Mouse (Mus musculus): ENCODE results near the gene Klhdc9.
A peak's percentile ranks its signal among the peaks of the same experiment; 100 is the strongest.

Klhdc9 gene

DNA sequence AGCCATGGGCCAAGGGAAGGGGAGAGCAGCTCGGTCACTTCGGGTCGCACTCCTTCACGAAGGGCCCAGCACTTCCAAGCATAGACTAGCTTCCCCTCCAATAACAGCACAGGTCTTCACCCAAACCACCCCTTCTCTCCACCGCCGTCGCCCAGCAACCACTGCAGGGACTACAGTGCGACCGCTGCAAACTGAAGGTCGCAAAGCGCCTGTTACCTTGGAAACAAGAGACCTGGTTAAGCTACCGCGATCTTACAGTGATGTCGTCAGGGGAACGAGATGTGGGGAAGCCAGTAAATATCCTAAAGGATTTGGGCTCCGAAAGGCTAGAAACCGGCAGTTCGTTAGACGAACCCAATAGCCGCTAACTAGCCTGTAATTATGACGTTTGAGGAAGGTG lies at the start of gene Klhdc9:
Gene Klhdc9 (minus strand): TSS at position 143 of the 400 bp plus-strand sequence.
- peak; percentile 72 for DNase-seq (ENCODE audit: low read depth, low spot score)

DNA sequence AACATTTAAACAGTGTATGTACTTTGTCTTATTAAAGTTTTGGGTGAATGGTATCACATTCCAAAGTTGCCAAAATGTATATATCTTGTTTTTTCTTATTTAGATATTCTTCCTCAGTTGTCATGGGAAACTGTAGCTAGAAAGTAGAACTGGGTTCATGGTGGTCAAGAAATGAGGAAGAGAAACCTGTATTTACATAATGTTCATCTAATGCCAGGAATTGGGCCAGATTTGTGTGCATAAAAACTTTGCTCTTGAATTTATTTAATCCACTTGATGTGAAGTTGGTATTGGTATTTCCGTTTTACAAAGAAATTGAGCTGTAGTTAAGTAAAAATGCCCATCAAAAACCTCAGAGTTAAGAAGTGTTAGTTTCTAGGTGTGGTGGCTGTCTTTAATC lies 49.6 kb upstream of the Klhdc9 start:
- DNase-seq (ENCODE audit: low read depth, low spot score): no peak

DNA sequence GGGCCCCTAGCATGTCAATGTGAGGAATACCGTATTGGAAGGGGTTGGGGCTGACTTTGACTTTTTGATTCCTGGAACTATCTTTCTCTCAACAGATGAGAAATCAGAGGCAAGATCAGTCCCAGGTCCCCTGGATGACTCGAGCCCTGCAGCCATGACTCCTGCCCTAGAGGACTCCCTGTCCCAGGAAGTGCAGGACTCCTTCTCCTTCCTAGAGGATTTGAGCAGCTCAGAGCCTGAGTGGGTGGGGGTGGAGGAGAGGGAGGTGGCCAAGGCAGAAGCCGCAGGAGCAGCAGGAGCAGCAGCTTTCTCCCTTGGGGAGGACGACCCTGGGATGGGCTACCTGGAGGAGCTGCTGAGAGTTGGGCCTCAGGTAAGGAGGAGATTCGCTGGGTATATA lies 46.7 kb upstream of the Klhdc9 start:
- no peak for DNase-seq (ENCODE audit: low read depth, low spot score)

DNA sequence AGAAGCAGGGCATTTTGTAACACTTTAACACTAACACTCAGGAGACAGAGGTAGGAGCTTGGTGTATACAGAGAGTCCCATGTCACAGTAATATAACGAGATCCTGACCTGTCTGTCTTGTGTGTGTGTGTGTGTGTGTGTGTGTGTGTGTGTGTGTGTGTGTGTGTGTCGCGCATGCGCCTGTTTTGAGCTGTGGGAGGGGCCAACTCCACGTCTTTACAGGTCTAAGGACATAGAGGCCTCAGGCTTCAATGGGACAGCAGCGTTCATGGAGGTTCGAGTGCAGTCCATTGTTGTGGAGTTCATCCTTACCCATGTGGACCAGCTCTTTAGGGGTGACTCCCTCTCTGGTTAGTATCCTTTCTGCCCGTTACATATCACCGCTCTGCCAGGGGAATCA lies 42.4 kb upstream of the Klhdc9 start:
- no peak for DNase-seq (ENCODE audit: low read depth, low spot score)

DNA sequence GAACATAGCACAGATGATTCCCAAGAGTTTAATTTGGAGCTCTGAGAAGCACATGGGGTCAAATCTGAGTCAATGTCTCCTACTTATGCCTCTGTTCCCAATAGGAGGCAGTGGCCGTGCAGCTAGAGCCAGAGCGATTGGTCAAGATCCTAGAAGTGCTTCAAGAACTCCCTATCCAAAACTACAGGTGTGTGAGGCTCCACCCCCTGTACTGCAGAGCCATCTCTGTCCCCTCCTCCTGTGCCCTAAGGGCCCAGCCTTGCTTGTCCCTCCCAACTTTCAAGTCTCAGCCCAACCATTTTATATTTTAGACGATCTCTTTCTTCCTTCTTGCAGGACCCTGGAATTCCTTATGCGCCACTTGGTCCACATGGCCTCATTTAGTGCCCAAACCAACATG lies 41.2 kb upstream of the Klhdc9 start:
- no peak for DNase-seq (ENCODE audit: low read depth, low spot score)

DNA sequence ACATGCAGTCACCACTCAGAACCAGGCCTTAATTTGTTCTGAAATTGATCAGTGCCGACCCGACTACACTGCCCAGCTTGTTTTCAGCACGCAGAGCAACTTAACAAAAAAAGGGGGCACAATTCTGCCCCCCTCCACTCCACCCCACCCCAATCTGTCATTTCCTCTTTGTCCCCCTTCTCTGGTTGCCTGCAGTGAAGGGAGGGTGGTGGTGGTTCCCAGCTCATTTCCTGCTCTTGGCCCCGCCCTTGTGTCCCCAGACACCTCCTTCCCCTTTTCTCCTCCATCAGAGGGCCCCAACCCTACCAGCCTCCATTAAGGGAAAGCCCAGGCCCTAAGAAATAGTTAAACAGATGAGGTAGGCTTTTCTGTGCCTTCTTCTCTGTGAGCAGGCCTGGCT lies 29.5 kb upstream of the Klhdc9 start:
- DNase-seq (ENCODE audit: low read depth, low spot score): no peak

DNA sequence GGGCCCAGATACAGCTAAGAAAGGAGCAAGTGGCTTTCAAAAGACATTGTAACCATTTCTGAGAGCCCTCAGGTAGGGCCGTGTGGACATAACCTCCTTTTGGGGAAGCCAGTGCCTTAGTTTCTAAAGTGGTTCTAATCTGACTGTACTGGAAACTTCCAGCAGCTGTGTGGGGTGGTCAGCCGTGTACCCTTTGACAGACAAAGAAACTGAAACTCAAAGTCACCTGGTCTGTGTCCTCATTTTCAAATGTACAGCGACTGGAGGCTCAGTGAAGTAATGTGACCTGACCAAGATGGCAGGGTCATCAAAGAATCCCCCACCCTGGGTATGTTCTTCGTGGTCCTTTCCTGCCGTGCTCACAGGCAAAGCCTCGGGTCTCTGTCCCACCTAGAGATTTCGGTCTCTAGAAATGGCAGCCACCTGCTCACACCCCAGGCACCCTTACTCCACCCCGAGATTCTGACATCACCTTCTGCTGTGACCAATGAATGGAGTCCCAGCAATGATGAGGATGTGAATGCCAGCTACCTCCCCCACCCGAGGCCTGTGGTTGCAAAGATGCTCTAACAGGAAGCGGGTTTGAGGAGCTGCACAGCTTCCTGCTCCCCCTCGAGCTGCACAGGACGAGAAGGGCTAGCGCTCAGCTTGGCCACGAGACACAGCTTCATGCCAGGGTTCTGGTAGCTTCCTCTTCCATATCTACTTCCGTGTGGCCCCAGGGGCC lies 27.9 kb upstream of the Klhdc9 start, which contains the start of gene Arhgap30:
Gene Arhgap30 (plus strand): TSS at position 579 of the 727 bp plus-strand sequence.
- no peak for DNase-seq (ENCODE audit: low read depth, low spot score)

DNA sequence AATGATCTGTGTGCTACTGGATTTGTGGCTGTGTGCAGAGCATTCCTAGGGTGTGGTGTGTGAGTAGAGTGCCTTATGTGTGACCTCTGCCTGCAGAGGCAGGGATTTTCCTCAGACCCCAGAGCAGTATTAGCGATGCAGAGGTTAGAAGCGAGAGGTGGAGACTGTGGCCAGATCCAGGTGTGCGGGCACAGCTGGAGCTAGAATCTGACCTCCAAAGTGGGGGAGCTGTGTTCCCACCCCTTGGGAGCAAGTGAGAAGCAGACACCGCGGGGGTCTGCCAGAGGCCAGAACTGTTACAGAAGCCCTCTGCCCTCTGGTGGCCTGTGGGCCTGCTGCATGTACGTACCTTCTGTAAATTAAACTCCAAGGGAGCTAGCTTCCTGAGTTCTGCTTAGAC lies 26.5 kb upstream of the Klhdc9 start:
- no peak for DNase-seq (ENCODE audit: low read depth, low spot score)

DNA sequence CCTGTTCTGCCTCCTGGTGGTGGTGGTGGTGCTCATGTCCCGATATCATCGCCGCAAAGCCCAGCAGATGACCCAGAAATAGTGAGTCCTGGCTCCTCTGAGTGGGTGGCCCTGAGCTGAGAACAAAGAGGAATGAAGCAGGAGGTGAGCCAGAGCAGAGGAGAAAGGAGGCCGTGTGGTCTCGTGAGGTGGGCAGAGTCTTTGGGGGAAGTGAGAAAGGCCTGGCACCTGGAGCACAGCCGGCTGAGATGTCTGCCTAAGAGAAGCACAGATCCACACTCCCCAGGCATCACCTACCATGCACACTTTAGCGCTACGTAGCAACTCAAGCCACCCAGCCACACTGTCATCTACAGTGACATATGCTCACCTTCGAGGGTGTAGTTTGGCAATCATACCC lies 24.6 kb upstream of the Klhdc9 start:
- no peak for DNase-seq (ENCODE audit: low read depth, low spot score)

DNA sequence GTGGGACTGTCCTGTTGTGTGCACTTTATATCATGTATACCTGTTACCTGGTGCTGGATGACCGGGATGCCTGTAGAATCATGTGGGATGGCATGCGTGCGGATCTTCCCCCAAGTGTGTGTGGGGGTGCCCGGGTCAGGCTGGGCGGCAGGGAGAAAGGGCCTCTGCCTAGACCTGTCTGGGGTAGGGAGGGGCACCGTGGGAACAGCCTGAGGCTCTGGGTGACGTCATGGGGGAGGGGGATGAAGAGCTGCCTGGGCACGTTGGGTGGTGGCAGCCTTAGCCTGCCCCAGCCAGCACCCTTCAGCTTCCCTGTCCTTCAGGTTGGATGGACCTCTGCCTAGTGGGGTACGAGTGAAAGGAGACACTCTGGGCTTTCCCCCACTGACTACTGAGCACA lies 23.8 kb upstream of the Klhdc9 start:
- DNase-seq (ENCODE audit: low read depth, low spot score): no peak

DNA sequence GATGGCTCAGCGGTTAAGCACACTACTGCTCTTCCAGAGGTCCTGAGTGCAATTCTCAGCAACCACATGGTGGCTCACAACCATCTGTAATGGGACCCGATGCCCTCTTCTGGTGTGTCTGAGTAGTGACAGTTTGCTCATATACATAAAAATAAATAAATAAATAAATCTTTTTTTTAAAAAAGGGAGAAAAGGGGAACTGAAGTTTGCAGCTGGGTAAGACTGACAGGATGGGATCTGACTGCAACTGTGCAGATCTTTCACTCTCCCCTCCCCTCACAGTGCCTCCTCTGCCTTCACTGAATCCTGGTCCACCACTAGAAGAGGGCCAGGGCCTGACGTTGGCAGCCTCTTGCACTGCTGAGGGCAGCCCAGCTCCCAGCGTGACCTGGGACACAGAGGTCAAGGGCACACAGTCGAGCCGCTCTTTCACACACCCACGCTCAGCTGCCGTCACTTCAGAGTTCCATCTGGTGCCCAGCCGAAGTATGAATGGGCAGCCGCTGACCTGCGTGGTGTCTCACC lies 21.6 kb upstream of the Klhdc9 start:
- DNase-seq (ENCODE audit: low read depth, low spot score): no peak

DNA sequence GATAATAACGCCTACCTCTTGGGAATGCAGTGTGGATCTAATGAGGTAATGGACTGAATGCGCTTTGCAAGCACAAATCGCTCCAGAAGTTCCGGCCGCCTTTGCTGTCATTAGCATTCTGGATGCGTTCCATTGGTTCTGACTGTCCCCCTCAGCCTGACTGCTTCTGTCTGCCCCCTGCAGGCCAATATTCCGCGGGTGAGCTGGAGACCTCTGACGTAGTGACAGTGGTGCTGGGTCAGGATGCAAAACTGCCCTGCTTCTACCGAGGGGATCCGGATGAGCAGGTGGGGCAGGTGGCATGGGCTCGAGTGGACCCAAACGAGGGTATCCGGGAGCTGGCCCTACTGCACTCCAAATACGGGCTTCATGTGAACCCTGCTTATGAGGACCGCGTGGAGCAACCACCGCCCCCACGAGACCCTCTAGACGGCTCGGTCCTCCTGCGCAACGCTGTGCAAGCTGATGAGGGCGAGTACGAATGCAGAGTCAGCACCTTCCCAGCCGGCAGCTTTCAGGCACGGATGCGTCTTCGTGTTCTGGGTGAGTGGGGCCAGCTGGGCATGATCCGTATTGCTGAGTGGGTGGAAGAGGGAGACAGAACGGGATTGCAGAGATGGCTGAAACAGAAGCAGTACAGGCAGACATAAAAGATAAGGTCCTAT lies 19.5 kb upstream of the Klhdc9 start:
- DNase-seq (ENCODE audit: low read depth, low spot score): peak; percentile 58

DNA sequence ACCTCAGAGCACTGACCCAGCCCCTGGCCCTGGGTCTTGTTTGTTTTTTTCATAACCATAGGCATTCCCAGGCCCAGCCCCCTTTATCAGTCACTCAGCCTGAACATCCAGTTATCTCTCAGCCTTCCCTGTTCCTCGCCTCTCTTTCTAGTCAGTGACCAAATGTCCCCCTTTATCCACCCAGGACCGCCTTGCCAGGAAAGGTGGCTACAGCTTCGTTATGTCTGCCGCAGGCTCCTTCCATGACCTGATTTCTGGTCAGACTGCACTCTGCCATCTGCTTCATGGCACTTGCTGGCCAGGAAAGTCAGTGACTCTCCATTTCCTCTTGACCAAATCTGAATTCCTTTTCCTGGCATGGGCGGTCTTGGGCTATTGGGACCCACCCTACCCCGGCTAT lies 17.7 kb upstream of the Klhdc9 start:
- no peak for DNase-seq (ENCODE audit: low read depth, low spot score)

DNA sequence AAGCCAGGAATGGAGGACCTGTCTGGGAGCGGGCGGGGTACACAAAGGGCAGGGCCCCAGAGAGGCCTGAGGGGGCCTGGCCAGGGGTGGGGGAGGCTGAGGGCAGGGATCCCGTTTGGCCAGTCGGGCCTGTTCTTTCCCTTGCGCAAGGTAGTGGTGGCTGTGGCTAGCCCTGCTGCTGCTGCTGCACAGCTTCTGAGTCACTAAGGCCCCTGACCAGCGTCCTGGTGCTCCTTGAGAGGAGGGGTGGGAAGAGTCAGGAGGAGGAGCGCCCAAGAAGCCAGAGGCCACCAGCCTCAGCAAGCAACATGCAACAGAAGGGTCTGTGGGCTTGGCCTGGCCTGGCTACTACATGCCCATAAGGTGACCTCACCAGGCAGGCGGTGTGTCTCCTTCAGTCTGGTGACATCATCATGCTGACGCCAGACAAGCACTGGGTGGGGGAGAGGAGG lies 15.1 kb upstream of the Klhdc9 start:
- DNase-seq (ENCODE audit: low read depth, low spot score): no peak

DNA sequence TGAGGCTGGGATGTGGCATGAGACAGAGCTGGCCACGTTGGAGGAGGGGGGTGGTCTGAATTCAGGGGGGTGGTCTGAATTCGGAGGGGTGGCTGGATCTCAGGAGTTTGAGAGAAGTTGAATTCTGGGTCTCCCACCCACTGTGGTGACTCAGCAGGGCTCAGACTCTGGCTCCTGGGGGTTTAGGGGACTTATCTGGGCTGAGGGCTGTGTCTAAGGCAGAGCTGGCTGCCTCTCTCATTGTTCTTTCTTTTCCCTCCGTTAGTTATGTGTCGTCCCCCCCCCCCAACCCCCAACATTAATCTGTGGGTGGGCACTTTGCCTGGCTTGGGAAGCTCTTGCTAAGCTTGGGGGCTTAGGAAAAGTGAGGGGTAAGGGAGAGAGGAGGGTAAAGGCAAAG lies 13.3 kb upstream of the Klhdc9 start:
- no peak for DNase-seq (ENCODE audit: low read depth, low spot score)

DNA sequence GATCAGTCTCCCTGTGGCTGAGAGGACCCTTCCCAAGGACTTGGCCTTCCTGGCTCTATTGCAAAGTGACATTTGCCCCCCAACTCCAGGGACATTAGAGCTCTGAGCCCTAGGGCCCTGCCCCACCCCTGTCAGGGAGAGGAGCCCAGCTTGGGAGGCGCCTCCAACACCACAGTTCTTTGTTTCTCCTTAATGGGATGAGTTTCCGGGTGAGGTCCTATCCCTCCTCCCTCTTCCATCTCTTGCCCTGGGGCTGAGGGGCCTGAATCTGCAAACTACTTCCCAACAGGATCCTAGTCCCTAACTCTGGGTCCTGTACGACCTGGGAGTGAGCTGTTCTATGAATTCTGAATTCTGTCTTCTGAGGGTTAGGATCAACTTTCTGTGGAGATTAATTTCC lies 12.3 kb upstream of the Klhdc9 start:
- no peak for DNase-seq (ENCODE audit: low read depth, low spot score)

DNA sequence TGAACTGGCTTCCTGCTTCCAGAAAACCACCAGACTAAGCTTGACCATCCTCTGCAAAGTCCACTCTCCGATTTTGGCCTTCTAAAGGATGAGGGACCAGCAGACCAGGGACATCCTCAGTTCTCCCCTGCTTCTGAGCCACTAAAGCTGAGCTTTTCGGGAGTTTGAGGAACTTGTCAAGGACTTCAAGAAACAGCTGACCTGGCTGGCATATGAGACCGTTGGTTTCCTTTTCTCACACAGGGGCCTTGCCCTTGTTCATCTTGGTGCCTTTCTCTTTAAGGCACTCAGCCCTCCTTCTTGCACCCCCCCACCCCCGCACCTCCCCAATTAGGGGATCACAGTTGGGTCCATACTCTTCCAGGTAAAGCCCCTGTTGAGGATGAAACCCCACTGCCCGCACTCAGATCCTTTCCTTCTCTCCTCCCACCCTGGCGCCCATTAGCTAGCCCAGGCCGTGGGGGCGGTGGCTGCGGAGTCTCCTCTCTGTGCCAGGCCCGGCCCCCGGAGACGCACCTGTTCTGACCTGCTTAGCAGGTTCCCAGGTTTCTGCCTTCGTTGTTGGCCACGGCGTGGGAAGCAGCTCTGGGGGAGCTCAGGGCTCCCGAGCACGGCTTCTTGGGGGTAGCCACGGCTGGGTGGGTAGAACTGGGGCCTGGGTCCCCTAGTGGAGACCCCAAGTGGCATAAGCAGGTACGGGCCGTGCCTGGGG lies 9.4 kb upstream of the Klhdc9 start, which contains the start of gene Nectin4:
Gene Nectin4 (plus strand): TSS at position 255 of the 712 bp plus-strand sequence.
- no peak for DNase-seq (ENCODE audit: low read depth, low spot score)

DNA sequence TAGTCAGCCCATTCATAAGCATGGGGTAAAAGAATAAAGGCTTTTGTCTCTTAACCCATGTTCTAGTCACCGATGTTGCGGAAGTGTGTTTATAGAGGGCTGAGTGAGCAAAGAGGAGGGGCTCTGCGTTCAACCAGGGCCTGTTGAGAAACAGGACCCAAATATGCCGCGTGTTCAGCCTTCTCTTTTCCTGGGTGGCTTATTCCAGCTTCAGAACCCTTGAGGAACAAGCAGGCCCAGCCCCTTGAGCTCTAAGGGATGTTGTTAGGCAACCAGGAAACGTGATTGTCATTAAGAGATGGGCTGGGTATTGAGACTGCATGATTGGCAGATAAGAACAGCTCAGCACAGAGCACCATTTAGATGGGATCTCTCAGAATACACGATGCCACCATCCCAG lies 5.3 kb upstream of the Klhdc9 start:
- DNase-seq (ENCODE audit: low read depth, low spot score): no peak

DNA sequence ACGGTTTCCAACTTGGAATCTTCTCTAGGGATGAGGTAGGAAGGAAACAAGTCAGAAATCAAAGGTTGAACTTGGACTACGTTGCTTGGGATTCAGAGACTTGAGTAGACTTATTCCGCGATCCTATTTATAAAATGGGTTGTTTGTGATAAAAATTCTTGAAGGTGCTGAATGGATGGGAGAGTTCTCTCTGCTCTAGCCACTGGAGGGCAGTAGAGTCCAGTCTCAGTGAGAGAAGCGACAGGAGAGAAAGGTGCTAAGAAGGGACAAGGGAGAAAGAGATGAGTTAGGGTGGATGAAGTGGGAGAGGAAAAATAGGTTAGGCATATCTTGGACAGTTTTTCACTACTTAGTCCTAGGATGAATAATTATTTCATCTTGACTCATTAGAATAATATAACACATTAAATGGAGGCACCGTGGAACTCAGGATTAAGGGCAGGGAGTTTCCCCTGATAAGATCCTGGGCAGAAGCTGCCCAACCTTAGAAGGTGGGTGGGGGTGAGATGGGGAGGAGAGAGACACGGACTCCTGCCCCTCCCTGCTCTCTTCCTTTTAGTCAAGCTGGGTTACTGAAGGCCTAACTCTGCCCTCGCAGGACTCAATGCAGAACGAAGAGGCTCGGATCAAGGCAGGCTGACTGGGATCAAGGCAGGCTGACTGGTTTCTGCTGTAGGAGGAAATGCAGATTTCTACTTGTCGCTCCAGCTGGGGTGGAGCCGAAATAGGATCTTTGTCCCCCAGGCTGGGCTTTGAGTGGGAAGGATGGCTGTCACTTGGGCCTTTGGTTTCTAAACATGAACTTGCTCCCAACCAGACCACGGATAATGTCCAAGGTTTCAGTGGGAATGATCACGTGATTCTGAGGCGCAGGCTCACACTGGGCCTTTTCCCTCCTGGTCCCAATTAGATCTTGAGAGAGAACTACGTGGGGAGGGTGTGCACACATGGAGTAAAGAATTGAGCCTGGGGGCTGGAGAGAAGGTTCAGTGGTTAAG lies 807 bp upstream of the Klhdc9 start:
- peak; percentile 68 for DNase-seq (ENCODE audit: low read depth, low spot score)

DNA sequence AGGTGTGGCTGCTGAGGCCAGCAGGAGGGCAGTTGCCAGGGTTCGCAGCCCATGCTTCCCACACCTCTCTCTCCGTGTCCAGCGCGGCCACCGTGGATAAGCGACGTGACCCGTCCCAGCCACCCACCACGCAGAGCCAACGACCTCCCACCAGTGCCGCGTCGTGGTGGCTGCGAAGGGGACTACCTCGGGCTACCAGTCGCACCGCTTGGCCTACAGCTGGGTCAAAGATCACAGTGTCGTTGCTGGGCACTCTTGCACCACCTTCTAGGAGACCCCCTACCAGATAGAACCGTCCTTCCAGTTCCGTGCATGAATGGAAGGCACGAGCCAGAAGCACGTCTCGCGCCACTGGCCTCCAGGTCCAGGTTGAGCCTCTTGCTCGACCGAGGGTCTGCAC lies 345 bp downstream of the Klhdc9 start:
- DNase-seq (ENCODE audit: low read depth, low spot score): no peak

DNA sequence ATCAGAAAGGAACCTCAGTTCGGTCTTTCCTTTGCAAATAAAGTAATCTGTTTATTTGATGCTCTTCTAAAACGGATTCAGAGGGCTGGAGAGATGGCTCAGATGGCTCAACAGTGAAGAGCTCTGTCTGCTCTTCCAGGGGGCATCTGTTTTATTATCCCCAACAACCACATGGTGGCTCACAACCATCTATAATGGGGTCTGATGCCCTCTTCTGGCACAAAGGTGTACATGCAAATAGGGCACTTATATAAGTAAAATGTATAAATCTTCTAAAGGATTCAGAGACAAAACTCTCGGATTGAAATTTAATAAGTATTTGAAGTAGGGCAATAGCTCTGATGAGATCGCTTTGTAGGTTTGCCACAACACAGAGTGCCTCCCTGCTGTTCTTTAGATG lies 2.2 kb downstream of the Klhdc9 start:
- no peak for DNase-seq (ENCODE audit: low read depth, low spot score)
